Mouse (Mus musculus) adrenal gland, postnatal 14 days (tissue): ENCODE results near the gene Reep3. TPM values are rescaled to one million over a fixed set of nuclear protein-coding genes. Genes with fewer than 3 reads are reported as not detected.

Experiments used
- DNase-seq: peaks from one replicate; pipeline ENCODE4 v3.0.0; 2021; ENCODE audit warnings: mixed read lengths
- total RNA-seq: library from RNA; stranded (reverse); gene quantifications from 2 replicates; pipeline ENCODE4 v1.2.3, GENCODE M21; 2021

Gene Reep3
- total RNA-seq, 1 experiment from 2014 or later, result 47.1 TPM

DNA sequence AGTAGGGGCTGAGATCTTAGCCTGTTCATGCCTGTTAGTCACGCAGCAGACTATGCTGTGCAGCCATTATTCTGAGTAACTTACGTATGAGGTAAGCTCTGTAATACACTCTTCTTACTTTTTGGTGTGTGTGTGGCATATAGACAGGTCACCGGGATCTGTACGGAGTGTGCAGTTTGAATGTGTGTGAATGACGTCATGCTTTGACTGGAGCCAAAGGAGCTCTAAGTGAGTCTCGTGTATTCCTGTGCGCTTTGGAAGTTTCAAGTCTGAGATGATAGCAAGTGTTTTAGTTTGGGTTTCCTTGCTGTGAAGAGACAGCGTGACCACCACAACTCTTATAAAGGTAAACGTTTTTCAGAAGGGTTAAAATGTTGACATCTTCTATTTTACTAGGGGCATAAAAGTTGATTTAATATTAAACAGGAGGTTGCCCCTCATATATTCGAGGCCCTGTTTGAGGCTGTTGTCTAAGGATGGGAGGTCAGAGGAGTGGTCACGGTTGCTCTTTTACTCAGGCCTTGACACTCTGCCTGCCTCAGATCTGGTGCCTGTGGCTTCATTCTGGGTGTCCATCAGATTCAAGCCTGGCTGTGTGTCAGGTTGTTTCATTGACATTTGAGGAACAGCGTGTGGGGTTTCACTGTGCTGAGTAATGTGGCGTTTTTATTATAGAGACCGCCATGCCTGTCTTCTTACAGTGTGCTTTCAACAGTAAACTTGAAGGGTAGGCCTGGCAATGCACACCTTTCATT, 14.5 kb upstream of the Reep3 start:
- DNase-seq, result no peak

DNA sequence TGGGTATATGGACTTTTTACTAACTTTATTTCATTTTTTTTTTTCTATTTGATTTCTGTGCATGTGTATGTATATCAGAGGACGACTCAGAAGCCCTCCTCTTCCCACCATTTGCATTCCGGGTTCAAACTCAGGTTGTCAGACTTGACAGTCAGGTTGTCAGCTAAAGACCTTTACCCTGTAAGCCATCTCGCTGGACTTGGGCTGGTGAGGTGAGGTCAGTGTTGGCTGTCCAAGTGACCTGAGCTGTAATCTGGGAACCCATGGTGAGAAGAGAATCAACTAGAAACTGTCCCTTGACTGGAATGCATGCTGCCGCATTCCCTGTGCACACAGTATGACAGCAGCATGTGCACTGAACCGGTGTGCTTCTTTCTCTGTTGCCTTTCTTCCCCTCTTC, 12.9 kb upstream of the Reep3 start:
- DNase-seq, result no peak

DNA sequence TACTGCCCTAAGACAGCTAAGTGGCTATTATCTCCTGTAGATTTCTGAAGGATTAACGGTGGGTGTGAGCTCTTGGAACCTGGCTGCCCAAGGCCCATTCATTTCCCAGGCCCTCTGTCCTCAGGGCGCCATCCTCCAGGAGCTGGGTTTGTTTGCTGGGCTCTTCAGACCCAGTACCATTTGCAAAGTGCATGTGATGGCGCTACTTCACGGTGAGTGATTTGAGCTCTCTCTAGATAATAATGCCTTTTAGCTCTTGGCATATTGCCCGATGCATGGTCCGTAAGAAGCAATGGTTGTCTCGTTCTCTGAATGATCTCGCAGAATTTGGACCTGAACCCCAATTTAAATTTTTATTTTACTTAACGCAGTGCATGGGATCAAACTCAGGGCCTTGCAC, 11.4 kb upstream of the Reep3 start:
- no peak for DNase-seq

DNA sequence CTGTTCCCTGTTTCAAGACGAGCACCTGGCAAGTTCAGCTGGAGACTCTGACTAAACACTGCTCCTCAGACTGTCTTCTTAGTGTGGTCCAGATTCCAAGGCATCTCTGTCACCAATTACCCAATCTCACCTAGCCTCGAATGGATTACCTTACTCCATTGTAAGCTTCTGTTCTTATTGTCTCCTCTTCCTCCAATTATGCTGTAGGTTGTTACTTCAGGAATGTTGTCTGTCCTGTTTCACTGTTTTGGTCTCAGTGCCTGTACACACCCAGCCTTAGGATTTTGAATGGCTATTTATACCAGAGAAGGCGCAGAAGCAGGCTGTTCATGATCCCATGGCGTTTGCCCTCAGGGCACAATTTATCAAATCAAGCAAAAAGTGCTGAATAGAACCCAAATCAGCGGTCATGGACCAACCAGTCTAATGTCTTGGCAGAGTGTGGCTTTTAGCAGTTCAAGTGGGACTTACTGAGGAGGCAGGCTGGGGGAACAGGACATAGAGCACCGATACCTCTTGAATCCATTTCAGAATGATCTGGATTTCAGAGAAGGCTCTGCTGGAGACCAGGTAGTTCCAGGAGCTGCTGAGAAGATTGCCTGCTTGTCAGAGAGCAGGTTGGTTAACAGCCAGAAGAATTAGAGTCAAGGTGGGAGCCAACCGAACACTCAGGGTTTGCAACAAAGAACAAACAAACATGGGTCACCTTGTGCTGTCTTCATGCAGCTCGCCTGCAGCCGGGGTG, 10.4 kb upstream of the Reep3 start:
- no peak for DNase-seq

DNA sequence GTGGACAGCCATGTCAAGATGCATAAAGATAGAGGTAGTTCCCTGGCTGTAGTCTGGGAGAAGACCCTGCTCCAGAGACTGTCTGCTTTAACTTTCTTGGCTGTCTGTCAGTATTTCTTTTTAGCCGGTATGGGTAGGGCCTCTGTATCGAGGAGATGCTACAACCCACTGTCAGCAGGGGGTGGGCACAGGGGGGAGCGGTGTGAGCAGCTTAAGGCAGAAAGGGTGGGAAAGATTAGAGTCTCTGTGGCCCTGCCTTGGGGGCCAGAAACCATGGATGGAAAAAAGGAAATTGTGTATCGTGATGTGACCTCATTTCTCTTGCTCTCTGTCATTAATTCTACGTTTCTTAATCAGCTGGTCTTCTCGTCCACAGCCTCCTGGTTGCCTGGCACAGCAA, 9.7 kb upstream of the Reep3 start:
- DNase-seq, result no peak

DNA sequence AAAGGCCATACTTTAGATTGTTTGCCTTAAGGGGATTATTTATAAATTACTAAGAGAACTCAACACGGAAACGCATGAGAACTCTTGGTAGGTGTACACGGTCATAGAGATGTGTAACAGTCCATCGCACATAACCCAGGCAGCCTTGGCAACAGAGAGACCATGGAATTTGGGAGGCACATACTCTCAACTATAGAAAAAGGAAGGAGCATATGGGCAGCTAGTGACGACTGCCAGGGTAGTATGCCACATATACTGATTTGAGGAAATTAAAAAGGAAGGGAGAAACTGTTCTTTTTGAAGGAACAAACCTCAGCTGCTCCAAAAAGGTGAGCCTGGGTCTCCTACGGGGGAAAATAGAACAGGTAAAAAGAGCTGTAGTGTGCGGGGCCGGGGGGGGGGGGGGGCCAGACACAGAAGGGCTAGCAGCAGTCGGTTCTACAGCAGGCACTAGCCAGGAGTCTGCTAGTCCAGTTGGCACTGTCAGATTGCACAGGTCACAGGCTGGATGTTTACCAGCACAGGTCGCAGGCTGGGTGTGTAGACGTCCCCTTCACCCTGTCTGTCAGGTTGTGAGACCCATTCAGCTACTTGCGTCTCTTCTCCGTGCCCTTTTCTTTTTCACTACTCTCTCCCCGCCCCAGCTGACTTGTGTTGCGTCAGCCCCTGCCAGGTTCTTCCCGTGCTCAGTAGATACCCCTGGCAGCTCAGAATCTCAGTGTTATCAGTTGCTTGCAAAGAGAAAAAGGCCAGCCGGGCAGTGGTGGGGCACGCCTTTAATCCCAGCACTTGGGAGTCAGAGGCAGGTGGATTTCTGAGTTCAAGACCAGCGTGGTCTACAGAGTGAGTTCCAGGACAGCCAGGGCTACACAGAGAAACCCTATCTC, 8.8 kb upstream of the Reep3 start:
- no peak for DNase-seq

DNA sequence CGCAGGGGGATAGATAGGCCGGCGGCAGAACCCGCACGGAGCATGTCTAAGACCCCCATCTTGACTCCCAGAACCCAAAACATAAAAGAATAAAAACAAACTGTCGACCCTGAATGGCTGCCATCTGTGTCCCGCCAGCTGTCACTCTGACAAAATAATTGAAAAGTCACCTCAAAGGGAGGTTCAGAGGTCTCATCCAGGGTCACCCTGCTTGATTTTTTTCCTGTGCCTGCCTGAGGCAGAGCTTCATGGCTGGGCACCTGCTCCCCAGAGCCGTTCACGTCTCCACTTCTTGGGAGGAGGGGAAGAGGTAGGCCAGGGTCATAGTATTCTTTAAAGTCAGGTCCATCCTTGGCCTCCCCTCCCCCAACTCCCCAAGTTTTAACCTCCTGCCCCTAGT, 7.8 kb upstream of the Reep3 start:
- DNase-seq, result no peak

DNA sequence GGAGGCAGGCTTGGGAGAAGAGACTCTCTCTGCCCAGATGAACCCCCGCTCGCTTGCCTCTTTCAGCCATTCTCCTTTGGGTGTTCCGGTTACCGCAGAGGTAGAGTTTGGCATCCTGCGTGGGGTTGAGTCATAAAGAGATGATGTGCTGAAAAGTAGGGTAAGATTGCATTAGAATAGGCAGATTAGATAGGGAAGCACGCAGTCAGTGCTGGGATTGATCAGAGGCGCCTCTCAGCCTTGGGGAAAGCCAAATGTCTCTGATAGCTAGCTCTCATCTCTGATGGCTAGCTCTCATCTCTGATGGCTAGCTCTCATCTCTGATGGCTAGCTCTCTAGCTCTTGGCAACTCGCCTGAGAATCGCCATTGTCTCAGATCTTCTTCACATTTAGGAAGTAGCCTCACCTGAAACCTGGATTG, 4.1 kb upstream of the Reep3 start:
- DNase-seq, result no peak

DNA sequence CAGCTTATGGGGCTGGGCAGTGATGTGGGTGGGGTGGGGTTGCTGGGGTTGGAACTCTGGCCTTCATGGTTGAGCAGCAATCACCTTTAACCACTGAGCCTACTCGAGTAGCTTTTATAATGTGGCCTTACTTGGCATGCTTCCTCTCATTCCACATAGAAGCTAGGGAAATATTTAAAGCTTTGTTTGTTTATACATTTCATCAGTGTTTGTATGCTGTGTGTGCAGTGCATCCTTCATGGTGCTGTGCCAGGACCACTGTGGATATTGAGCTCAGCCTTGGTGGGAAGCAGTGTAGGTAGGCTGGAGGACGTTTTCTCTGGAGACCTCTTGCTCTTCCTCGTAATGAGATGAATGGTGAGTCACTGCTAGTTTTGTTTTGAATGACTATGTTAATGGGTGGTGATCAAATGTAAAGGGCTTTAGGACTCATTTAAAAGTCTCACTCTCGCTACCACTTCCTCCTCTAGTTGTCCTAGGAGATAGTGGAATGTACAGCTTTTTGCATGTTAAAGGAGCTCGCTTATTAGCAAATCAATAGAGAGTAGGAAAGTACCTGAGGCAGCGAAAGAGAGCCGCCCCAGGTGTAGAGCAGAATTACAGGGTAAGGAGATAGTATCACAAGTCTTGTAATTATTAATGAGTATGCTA, 3.4 kb upstream of the Reep3 start:
- no peak for DNase-seq

DNA sequence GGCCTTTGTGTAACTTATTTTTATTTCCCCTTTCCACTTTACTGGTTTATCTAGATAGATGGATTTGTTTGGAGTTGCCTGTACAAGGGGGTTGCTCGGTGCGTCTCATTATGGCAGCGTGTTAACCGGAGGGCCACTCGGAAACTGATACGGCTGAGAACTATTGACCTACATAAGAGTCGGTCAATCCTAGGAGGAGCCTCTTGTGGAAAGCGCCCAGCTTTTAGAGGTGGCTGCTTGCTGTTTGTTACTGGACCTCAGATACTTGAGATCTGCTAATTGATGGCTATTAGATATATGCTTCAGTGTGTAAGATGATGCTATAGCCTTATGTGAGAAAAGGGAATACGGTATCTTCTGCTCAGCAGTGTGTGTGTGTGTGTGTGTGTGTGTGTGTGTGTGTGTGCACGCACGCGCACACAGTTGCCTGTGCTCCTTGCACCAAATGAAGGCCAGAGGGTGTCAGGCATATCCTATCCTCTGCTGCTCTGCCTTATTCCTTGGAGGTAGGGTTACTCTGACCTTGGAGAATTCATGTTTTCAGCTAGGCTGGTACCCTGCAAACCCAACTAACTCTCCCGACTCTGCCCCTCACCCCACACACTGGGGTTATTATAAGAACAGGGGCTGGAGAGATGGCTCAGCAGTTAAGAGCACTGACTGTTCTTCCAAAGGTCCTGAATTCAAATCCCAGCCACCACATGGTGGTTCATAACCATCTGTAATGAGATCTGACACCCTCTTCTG, 2.6 kb upstream of the Reep3 start:
- no peak for DNase-seq

DNA sequence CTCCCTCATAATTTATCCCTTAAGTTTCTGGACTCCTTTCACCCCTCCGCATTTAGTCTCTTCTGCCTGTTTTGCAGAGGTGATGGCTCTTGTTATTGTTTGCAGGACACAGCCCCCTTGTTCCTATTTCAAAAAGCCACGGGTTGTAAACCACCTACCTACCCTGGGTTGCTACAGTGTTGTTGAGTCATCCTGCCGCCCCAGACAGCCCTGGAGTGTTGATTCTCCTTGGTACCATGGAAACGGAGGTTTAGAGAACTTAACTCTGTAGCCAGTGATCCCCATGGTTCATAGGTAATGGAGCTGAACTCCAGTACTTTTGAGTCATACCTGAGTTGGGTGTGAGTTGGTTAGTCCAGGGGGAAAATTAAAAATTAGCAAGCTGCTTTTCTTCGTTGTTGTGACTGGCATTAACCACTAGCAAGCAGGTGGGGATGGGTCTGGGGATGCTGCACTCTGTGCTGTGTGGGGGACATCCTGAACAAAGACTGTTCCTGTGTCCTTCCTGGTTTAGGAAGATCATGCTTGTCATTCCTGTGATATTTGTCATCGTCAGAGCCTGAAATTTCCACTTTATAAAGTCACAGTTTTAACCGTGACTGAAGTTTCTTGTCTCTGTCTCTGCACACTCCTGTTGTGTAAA, 1.8 kb upstream of the Reep3 start:
- DNase-seq, result peak; percentile 49

DNA sequence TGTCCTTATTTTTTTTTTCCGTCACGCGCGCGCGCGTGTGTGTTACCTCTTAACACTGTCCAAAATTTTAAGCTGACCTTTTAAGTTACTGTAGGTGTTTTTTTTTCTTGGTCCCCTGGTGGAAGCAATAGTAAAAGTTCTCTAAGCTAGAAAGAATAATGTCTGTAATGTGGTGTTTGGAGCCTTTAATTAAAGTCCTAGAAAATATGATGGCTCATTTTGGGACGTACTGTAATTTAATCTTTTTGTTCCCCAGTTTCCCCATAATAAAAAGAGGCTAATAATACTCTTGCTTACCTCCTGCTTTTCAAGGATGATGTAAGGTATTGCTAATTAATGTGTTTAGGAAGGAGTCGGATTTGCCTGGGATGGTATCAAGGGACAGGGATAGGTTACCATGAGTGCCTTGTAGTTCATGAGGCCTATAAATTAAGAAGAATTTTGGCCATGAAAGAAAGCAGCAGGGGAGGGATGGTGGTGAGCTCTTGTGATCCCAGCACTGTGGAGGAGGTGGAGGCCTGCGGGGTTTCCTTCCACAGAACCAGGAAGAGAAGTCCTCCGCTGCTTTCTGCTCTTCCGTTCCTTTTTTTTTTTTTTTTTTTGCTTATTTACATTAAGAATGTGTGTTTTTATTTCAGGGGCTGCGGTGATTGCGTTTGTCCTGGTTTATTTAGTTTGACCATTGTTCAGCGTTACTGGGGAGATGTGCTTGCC, 849 bp upstream of the Reep3 start:
- no peak for DNase-seq

DNA sequence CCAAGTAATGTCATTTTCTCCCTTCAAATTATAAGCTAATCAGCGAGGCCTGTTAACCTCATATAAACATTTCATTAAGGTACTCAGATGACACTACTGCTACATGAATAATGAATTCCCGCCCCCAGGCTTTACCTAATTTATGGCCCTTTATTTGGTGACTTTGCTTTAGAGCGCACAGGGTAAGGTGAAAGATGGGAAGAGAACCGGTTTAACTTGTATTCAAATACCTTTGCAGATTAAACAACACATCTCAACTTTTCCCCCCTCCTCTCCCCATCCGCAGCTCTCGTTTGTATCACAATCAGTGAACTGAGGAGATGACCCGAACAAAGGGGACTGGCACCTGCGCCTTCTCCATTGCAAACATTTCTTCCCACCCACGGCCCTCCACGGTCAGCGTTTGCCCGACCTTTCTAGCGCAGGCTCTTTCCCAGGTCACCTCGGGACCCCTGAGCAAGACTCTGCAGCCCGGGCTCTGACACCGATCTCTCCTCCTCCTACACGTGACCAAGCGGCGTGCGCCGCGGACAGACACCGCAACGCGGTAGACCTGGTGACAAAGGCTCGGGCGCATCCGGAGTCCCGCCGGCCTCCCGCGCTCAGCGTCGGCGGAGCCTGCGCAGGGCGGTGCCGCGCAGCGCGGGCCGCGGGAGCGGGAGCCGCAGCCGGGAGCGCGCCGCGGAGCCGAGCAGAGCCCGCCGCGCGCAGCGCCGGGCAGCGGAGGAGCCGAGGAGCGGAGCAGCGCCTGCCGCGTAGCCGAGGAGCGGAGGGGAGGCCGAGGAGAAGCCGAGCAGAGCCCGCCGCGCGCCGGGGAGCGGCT, 736 bp downstream of the Reep3 start, which contains the start of gene Jmjd1c:
TSS of gene Jmjd1c (plus strand) at position 328 of the 823 bp plus-strand sequence.
- DNase-seq, result peak; percentile 90

DNA sequence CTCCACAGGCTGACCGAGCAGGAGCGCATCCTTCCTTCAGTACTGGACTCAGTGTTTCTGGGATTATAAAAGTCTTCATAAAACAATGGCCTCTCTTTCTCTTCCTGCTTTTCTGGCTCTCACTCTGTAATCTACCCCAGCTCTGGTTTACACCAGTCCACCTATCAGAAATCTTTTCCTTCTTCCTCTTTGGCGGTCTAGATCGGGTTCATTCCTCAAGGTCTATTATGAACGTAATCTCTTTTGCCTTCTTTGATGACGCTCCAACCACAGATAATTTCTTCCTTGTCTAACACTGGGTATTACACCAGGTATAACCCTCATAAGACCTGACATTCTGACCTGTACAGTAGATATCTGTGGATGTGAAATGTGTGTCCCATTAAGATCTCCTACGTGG, 1.8 kb downstream of the Reep3 start:
- DNase-seq, result no peak

DNA sequence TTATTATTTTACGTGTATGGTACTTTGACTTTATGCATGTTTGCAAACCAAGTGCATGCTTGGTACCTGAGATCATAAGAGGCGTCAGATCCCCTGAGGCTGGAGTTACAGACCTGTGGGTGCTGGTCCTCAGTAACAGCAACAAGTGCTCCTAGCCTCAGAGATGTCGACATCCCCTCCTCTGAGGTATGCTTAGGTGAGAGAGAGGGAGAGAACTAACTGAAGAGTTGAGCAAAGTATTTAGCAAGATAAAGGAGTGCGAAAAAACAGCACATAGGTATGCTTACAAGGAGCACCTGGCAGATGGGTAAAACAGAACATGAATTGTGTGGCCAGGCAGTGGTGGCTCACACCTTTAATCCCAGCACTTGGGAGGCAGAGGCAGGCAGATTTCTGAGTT, 6.1 kb downstream of the Reep3 start:
- no peak for DNase-seq

DNA sequence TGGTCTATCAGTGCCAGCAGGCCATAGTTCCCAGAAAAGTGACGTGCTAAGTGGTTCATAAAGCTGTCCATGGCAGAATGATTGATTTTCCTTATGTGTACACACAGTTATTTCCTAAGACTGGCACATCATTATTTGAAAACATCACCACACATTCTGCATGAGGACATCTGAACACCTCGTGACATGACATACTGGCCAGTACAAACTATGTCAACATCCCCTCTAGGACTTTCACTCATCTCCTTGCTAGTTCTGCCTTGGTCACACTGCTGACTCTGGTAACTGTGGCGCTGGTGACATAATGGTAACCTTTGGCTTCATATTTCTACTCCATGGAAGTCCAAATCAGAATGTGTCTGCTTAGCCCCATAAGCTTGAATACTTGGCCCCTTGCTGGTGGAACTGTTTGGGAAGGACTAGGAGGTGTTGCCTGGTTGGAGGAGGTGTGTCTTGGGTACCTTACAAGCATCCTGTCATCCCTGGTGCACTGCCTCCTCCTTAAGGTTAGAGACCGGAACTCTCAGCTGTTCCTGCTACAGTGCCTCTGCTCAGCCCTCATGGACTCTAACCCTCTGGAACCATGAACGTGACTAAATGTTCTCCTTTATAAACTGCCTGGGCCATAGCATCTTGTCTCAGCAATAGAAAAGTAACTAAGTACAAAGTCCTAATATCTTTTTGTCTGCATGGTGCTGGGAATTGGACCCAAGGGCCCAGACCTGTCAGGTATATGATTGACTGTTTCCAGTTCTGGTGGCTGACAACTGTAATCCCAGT, 9.1 kb downstream of the Reep3 start:
- DNase-seq, result no peak

DNA sequence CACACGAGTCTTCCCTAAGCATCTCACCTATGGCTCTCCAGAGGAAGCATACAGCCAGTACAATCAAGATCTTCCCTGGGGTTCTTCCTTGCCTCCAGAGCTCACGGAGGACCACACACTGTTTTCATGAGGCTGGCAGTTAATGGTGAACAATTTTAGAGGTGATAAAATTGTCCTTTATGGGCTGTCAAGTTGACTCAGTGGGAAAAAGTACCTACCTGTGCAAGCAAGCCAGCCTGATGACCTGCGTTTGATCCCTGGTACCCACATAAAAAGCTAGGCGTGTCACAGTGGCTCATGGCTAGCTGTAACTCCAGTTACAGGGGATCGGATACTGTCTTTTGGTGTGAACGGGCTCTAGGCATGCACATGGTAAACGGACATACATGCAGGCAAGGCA, 10.8 kb downstream of the Reep3 start:
- no peak for DNase-seq

DNA sequence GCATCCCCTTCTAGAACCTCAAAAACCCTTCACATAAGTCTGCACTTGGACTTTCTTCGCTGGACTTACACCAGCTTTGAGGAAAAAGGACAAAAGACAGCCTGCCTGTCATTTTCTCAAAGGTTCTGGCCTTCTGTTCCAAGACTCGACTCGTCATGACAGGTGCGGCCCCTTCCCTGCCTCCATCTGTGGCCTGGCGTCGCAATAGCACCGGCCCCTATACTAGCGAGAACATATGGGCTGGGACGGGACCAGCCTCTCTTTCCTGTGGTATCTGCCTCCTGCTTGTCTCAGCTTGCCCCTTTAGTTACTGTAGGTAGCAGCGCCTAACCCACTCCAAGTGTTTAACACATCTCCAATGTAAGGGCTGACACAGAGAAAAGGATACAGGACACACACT, 11.6 kb downstream of the Reep3 start:
- no peak for DNase-seq
